Mouse (Mus musculus): ENCODE data around the gene Perm1. TPM values are rescaled to one million over a fixed set of nuclear protein-coding genes. Genes with fewer than 3 reads are reported as not detected.
A peak's percentile ranks its signal among the peaks of the same experiment; 100 is the strongest.

Perm1 gene
- polyA plus RNA-seq, 1 experiment from 2014 or later = 0.45 TPM

DNA sequence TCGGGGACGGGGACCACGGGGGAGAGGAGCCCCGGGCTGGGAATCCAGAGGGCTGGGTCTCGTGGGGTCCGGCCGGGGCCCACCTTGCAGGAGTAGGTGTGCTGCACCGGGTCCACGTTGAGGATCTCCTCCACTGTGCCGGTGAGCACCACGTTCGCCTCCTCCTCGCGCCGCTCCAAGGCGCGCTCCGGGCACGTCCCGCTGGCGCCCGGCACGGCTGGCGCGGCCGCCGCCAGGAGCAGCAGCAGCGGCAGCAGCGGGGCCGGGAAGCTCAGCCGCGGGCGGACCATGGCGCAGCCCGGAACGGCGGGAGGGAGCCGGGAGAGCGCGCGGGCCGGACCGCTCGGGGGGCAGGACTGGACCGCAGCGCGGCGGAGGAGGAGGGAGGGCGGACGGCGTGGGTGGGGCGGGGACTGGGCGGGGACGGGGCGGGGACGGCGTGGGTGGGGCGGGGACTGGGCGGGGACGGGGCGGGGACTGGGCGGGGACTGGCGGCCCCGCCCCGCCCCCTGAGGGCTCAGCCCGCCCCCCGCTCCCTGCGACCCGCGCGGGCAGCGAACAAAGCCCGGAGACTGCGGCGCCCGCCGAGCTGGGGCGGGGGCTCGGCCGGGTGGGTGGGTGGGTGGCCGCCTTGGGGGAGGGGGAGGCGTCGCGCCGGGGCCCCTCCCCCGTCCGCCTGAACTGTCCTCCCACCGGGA is 18.4 kb upstream of the Perm1 start, which contains the start of gene Agrn:
Gene Agrn (minus strand): TSS at position 358 of the 698 bp plus-strand sequence.
- peaks cover 36% of the 10 kb centered on the region for H3K4me1 ChIP-seq (replicated peaks; ENCODE audit: control insufficient read depth, insufficient read depth, low read length)
- H3K36me3 ChIP-seq (ENCODE audit: control insufficient read depth, insufficient read depth, low read length) = peaks cover 2% of the 10 kb centered on the region; the same call in 1 of the 2 replicates
- H3K4me3 ChIP-seq (ENCODE audit: low read length) = peak within 1 kb of the TSS; percentile 96
- H3K9ac ChIP-seq (ENCODE audit: low read length) = peak within 1 kb of the TSS; percentile 90
- no peaks in the 10 kb centered on the region for H3K27me3 ChIP-seq (ENCODE audit: control insufficient read depth, insufficient read depth, low read depth, low read length)
- no peaks in the 10 kb centered on the region for H3K9me3 ChIP-seq (ENCODE audit: control insufficient read depth, low read length)
- WGBS = under 1% methylated on average over 41 of the region's 88 CpGs
- H3K4me2 ChIP-seq (ENCODE audit: low read depth, low read length) = peak within 1 kb of the TSS; percentile 98
- peak; percentile 86 for ATAC-seq (ENCODE audit: low read depth)
- H3K27ac ChIP-seq (ENCODE audit: low read length) = peak within 1 kb of the TSS; percentile 95

- Histone ChIP-seq H3K4me2 (ENCODE audit: low read depth, low read length) (peak overlapping the region; percentile 70), H3K4me1 (replicated peaks; ENCODE audit: control insufficient read depth, insufficient read depth, low read length) (peaks cover 38% of the 10 kb centered on the region), H3K9me3 (ENCODE audit: control insufficient read depth, low read length) (no peaks in the 10 kb centered on the region), H3K4me3 (ENCODE audit: low read length) (peak overlapping the region; percentile 96), H3K9ac (ENCODE audit: low read length) (peak overlapping the region; percentile 72), H3K27ac (ENCODE audit: low read length) (peak overlapping the region; percentile 95), H3K27me3 (ENCODE audit: control insufficient read depth, insufficient read depth, low read depth, low read length) (peaks cover 4% of the 10 kb centered on the region; the same call in 1 of the 2 replicates), H3K36me3 (ENCODE audit: control insufficient read depth, insufficient read depth, low read length) (peaks cover 2% of the 10 kb centered on the region; the same call in 1 of the 2 replicates)
- ATAC-seq (ENCODE audit: low read depth) = peak; percentile 91
- 0% methylated on average over 19 of the region's 26 CpGs for WGBS
These were observed 17.9 kb upstream of the Perm1 start for GRCm38 (mm10) chr4:156197829-156198205.

DNA sequence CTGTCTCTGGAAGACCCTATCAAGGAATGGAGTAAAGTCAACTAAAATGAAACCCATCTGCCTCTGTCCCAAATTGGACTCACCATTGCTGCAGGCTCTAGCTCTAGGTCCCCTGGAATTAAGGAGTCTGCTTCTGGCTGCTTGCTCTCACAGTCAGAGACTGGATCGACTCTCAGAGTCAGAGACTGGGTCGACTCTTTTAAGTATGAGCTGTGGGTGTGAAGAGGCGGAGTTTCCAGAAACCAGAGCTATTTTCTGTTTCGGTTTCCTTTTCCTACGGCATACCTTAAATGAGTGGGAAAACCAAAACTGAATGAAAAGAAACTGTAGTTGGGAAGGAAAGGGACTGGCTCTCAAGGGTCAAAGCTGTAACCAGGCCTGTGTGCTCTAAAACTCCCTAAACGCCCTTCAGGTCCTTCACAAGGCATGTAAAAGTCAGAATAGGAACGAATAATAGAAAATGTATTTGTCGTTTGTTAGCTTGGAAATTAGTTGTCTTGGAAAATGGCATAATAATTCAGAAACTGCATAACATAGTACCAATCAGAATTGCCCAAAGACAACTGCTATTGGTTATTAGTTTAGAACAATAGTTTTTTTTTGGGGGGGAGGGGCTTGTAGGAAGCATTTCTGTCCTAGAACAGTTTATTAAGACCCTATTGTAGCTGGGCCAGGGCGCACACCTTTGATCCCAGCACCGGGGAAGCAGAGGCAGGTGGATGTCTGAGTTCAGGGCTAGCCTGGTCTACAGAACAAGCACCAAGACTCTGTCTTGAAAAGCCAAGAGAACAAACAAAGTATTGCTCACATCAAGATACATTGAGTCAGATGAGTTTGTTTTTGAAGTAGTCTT is 14.8 kb upstream of the Perm1 start, which contains the start of gene Isg15:
Gene Isg15 (minus strand): TSS at position 196 of the 853 bp plus-strand sequence.
- Histone ChIP-seq H3K9me3 (ENCODE audit: control insufficient read depth, low read length) (no peaks in the 10 kb centered on the region), H3K27me3 (ENCODE audit: control insufficient read depth, insufficient read depth, low read depth, low read length) (peaks cover 15% of the 10 kb centered on the region; the same call in 1 of the 2 replicates), H3K4me2 (ENCODE audit: low read depth, low read length) (peak within 1 kb of the TSS; percentile 13), H3K27ac (ENCODE audit: low read length) (no peak within 1 kb of the TSS), H3K9ac (ENCODE audit: low read length) (no peak within 1 kb of the TSS), H3K4me1 (replicated peaks; ENCODE audit: control insufficient read depth, insufficient read depth, low read length) (peaks cover 20% of the 10 kb centered on the region), H3K4me3 (ENCODE audit: low read length) (no peak within 1 kb of the TSS), H3K36me3 (ENCODE audit: control insufficient read depth, insufficient read depth, low read length) (no peaks in the 10 kb centered on the region)
- no peak for ATAC-seq (ENCODE audit: low read depth)
- 56% methylated on average over 10 of the region's 10 CpGs for WGBS

GRCm38 (mm10) chr4:156202462-156202893 is 13.2 kb upstream of the Perm1 start:
- 34% methylated on average over 12 of the region's 12 CpGs for WGBS
- H3K27ac ChIP-seq (ENCODE audit: low read length) = 0 out of 2 replicates have a peak overlapping the region, but pooled peaks have one; percentile 27

GRCm38 (mm10) chr4:156203001-156203412 is 12.7 kb upstream of the Perm1 start, which contains the start of gene AW011738:
Gene AW011738, plus strand, starts transcription at chr4:156203304.
- 0% methylated on average over 33 of the region's 39 CpGs for WGBS
- Histone ChIP-seq H3K4me2 (ENCODE audit: low read depth, low read length) (peak within 1 kb of the TSS; percentile 96), H3K9me3 (ENCODE audit: control insufficient read depth, low read length) (no peaks in the 10 kb centered on the region), H3K36me3 (ENCODE audit: control insufficient read depth, insufficient read depth, low read length) (no peaks in the 10 kb centered on the region), H3K27ac (ENCODE audit: low read length) (peak within 1 kb of the TSS; percentile 38), H3K4me3 (ENCODE audit: low read length) (peak within 1 kb of the TSS; percentile 69), H3K27me3 (ENCODE audit: control insufficient read depth, insufficient read depth, low read depth, low read length) (peaks cover 15% of the 10 kb centered on the region; the same call in 1 of the 2 replicates), H3K9ac (ENCODE audit: low read length) (peak within 1 kb of the TSS; percentile 65), H3K4me1 (replicated peaks; ENCODE audit: control insufficient read depth, insufficient read depth, low read length) (peaks cover 14% of the 10 kb centered on the region)
- ATAC-seq (ENCODE audit: low read depth) = peak; percentile 82

More at GRCm38 (mm10) chr4:156202462-156202893, 13.2 kb upstream of the Perm1 start:
- H3K36me3 ChIP-seq (ENCODE audit: control insufficient read depth, insufficient read depth, low read length) = no peaks in the 10 kb centered on the region
- peaks cover 15% of the 10 kb centered on the region; the same call in 1 of the 2 replicates for H3K27me3 ChIP-seq (ENCODE audit: control insufficient read depth, insufficient read depth, low read depth, low read length)
- peak overlapping the region; percentile 69 for H3K4me3 ChIP-seq (ENCODE audit: low read length)
- peak overlapping the region; percentile 65; the same call in 1 of the 2 replicates for H3K9ac ChIP-seq (ENCODE audit: low read length)
- H3K9me3 ChIP-seq (ENCODE audit: control insufficient read depth, low read length) = no peaks in the 10 kb centered on the region
- peak overlapping the region; percentile 96 for H3K4me2 ChIP-seq (ENCODE audit: low read depth, low read length)
- no peak for ATAC-seq (ENCODE audit: low read depth)
- H3K4me1 ChIP-seq (replicated peaks; ENCODE audit: control insufficient read depth, insufficient read depth, low read length) = peaks cover 14% of the 10 kb centered on the region

DNA sequence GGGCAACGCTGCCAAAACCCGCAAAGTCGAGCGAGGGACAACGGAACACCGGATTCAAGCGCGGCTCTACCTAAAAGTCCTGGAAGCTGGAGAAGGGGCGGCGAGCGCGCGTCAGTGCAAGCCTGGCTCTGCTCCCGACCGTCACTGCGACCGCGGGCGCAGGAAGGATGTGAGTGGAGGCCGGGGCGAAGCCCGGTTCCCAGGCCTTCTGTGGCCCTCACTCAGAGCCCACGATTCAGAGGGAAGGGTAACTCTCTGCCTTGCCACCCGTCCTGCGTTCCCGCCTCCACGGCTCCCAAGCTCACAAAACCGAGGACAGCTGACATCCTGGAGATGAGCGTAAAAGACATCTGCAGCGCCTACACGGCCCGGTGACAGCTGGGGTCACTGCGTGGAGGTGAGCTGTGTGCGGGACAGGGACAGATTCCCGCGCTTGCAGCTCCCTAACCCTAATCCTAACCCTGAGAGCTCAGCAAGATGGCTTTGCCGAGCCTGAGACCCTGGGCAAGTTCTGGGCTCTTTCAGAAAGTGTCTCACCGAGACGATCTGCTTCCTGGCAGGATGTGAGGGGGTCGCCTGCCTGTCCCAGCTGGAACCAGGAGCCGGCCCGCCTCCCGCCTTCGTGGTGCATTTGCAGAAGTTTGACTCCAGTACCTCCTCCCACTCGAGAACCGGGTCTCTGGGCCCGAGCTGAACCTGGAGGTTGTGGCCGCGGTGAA is 12.1 kb upstream of the Perm1 start:
- under 1% methylated on average over 49 of the region's 49 CpGs for WGBS
- H3K9me3 ChIP-seq (ENCODE audit: control insufficient read depth, low read length) = no peaks in the 10 kb centered on the region
- H3K27me3 ChIP-seq (ENCODE audit: control insufficient read depth, insufficient read depth, low read depth, low read length) = peaks cover 15% of the 10 kb centered on the region; the same call in 1 of the 2 replicates
- H3K9ac ChIP-seq (ENCODE audit: low read length) = peak overlapping the region; percentile 65
- no peaks in the 10 kb centered on the region for H3K36me3 ChIP-seq (ENCODE audit: control insufficient read depth, insufficient read depth, low read length)
- peak overlapping the region; percentile 96 for H3K4me2 ChIP-seq (ENCODE audit: low read depth, low read length)
- H3K4me1 ChIP-seq (replicated peaks; ENCODE audit: control insufficient read depth, insufficient read depth, low read length) = peaks cover 14% of the 10 kb centered on the region
- H3K4me3 ChIP-seq (ENCODE audit: low read length) = peak overlapping the region; percentile 69
- peak overlapping the region; percentile 38 for H3K27ac ChIP-seq (ENCODE audit: low read length)
- ATAC-seq (ENCODE audit: low read depth) = peak; percentile 53

DNA sequence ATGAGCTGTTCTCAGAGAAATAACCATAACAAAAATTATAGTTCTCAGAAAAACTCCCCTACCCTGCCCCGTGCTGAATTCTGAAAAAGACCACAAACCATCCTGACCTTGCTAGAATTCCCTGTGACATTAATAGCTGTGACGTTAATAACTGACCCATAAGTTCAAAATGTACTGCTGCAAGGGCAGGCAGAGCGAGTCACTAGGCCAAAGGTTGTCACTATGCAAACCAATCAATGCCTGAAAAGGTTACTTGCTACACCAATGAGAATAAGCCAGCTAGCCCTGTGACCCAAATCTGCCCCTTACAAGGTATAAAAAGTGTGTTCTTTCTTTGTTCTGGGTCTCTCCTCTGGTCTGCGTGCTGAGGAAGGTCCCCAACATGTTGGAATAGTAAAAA is 6.8 kb upstream of the Perm1 start:
- H3K4me3 ChIP-seq (ENCODE audit: low read length) = no peak overlapping the region
- no peak overlapping the region for H3K27ac ChIP-seq (ENCODE audit: low read length)
- H3K4me1 ChIP-seq (replicated peaks; ENCODE audit: control insufficient read depth, insufficient read depth, low read length) = peaks cover 5% of the 10 kb centered on the region
- no peaks in the 10 kb centered on the region for H3K9me3 ChIP-seq (ENCODE audit: control insufficient read depth, low read length)
- peaks cover 5% of the 10 kb centered on the region; the same call in 1 of the 2 replicates for H3K27me3 ChIP-seq (ENCODE audit: control insufficient read depth, insufficient read depth, low read depth, low read length)
- ATAC-seq (ENCODE audit: low read depth) = no peak
- H3K9ac ChIP-seq (ENCODE audit: low read length) = no peak overlapping the region
- WGBS = 76% methylated on average over 4 of the region's 4 CpGs
- no peak overlapping the region for H3K4me2 ChIP-seq (ENCODE audit: low read depth, low read length)
- H3K36me3 ChIP-seq (ENCODE audit: control insufficient read depth, insufficient read depth, low read length) = no peaks in the 10 kb centered on the region

GRCm38 (mm10) chr4:156209963-156210635 is 5.6 kb upstream of the Perm1 start:
- 63% methylated on average over 13 of the region's 13 CpGs for WGBS
- ATAC-seq (ENCODE audit: low read depth) = no peak
- H3K27me3 ChIP-seq (ENCODE audit: control insufficient read depth, insufficient read depth, low read depth, low read length) = no peaks in the 10 kb centered on the region
- no peak overlapping the region for H3K4me2 ChIP-seq (ENCODE audit: low read depth, low read length)
- no peaks in the 10 kb centered on the region for H3K9me3 ChIP-seq (ENCODE audit: control insufficient read depth, low read length)
- no peaks in the 10 kb centered on the region for H3K36me3 ChIP-seq (ENCODE audit: control insufficient read depth, insufficient read depth, low read length)
- no peak overlapping the region for H3K9ac ChIP-seq (ENCODE audit: low read length)
- H3K27ac ChIP-seq (ENCODE audit: low read length) = no peak overlapping the region
- H3K4me1 ChIP-seq (replicated peaks; ENCODE audit: control insufficient read depth, insufficient read depth, low read length) = no peaks in the 10 kb centered on the region
- H3K4me3 ChIP-seq (ENCODE audit: low read length) = no peak overlapping the region

Data from lung, embryonic 16.5 days (tissue).